Mouse (Mus musculus) bone marrow, adult 2 months (tissue): Measurements from ENCODE around the gene Slc18b1.

ENCODE experiments used
- CTCF ChIP-seq: fragments of 200-500 bp; IDR thresholded peaks from 2 replicates; pipeline ENCODE4 v1.5.1; 2011; ENCODE audit warnings: low read length, control low read depth; ENCODE audit not compliant: control insufficient read depth, insufficient read depth
- POLR2A ChIP-seq: fragments of 200-500 bp; IDR thresholded peaks from 2 replicates; pipeline ENCODE4 v1.6.1; 2011; ENCODE audit warnings: low read depth, mild to moderate bottlenecking, control low read depth, low read length, borderline replicate concordance; ENCODE audit not compliant: control insufficient read depth

GRCm38 (mm10) chr10:23784121-23784520 is 12.7 kb upstream of the Slc18b1 start:
- TF ChIP-seq CTCF, result no peak
- no peak for TF ChIP-seq POLR2A
